Mouse (Mus musculus): Measurements from ENCODE around the gene Slc25a43.

DNA sequence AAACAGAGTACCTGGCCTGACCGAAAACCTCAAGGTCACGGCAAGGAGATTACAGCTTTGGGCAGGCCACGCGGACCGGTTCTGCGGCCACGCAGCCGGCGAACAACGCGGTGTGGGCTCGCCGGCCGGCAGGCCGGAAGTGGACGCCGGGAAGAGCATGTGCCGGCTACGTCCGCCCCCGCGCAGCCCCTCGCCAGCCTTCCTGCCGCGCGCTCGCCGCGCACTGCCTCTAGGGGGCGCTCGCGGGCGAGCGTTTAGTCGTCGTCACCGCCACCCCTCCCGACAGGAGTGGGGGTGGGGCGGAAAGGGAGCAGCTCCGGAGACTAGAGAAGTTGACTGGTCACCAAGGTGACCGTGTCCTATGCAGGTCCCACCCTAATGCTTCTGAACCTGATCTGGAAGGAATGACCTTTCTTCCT, 52.7 kb downstream of the Slc25a43 start:
- TF ChIP-seq CTCF (IDR thresholded peaks at IDR 0.05; ENCODE audit: extremely low read depth, insufficient read depth, low read length) = peak; percentile 25
- no peak for TF ChIP-seq POLR2A (IDR thresholded peaks at IDR 0.05; ENCODE audit: extremely low read depth, insufficient read depth, low read length)

All from cortical plate, adult 2 months (tissue).